Mouse (Mus musculus) bone marrow macrophage, adult 2 months (primary cell): ENCODE results near the gene Wnk4.

Source experiments
- CTCF ChIP-seq: IDR thresholded peaks from 2 replicates; pipeline ENCODE4 v1.5.1; 2012; ENCODE audit warnings: low read depth, mild to moderate bottlenecking, low read length, moderate library complexity
- POLR2A ChIP-seq: IDR thresholded peaks from 2 replicates; pipeline ENCODE4 v1.6.1; 2012; ENCODE audit warnings: mild to moderate bottlenecking, low read depth, low read length, borderline replicate concordance

DNA sequence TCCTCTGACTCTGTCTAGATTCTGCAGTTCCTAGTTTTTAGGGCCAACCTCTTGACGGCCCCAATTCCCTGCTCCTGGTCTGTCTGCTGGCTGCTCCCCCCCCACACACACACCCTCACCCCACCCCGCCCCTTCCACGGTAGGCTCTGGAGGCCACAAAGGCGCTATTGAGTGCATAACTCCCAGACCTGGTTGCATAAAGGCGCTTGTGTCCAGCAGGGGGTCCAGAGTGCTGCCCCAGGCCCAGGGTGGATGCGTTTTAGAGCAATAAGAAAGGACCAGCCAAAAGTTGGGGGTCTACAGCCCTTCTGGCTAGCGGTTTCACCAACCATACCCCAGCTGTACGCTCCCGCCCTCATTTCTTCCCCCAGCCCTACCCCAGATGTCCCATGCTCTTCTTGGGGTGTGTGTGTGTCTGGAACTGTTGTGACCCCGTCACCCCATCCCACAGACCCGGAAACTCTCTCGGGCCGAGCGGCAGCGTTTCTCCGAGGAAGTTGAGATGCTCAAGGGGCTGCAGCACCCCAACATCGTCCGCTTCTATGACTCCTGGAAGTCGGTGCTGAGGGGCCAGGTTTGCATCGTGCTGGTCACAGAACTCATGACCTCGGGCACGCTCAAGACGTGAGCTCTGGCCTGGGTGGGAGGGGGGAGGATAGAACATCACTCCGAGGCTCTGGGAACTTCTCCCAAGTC lies 2.1 kb downstream of the Wnk4 start:
- TF ChIP-seq POLR2A (no peak), CTCF (no peak)
